Mouse (Mus musculus) limb, embryonic 11.5 days (tissue): ENCODE data around the gene Opn3. TPM values are rescaled to one million over a fixed set of nuclear protein-coding genes. Genes with fewer than 3 reads are reported as not detected.

Experiments
- ATAC-seq: fragments of 200-750 bp; cut with Nextera tagmentation; 2 replicates; pipeline ENCODE4 v1.8.0; 2017; ENCODE audit warnings: low read depth; ENCODE audit not compliant: insufficient number of reproducible peaks, low FRiP score, low TSS enrichment
- DNase-seq: peaks from one replicate; pipeline ENCODE4 v3.0.0-alpha.2; 2015; ENCODE audit warnings: low spot score
- H3K27ac ChIP-seq: fragments of 300-500 bp; sonication (generic); replicated peaks from 2 replicates; pipeline ENCODE4 v1.5.1; 2014; ENCODE audit warnings: low read depth, mild to moderate bottlenecking, low read length
- H3K27me3 ChIP-seq: fragments of 300-500 bp; sonication (generic); 2 replicates; pipeline ENCODE4 v1.6.1; 2014; ENCODE audit warnings: mild to moderate bottlenecking, low read length, mixed read lengths; ENCODE audit not compliant: control insufficient read depth, insufficient read depth
- H3K36me3 ChIP-seq: fragments of 300-500 bp; sonication (generic); 2 replicates; pipeline ENCODE4 v1.6.1; 2014; ENCODE audit warnings: mild to moderate bottlenecking, low read length, moderate library complexity, mixed read lengths; ENCODE audit not compliant: control insufficient read depth, insufficient read depth
- H3K4me1 ChIP-seq: fragments of 300-500 bp; sonication (generic); 2 replicates; pipeline ENCODE4 v1.6.1; 2014; ENCODE audit warnings: low read length, mixed read lengths; ENCODE audit not compliant: control insufficient read depth, insufficient read depth
- H3K4me2 ChIP-seq: fragments of 300-500 bp; sonication (generic); 2 replicates; pipeline ENCODE4 v1.6.1; 2014; ENCODE audit warnings: low read depth, mild to moderate bottlenecking, moderate library complexity; ENCODE audit not compliant: severe bottlenecking
- H3K4me3 ChIP-seq: fragments of 300-500 bp; sonication (generic); 2 replicates; pipeline ENCODE4 v1.5.1; 2014; ENCODE audit warnings: low read depth, low read length
- H3K9ac ChIP-seq: fragments of 300-500 bp; sonication (generic); 2 replicates; pipeline ENCODE4 v1.6.1; 2014; ENCODE audit warnings: mild to moderate bottlenecking, low read length
- H3K9me3 ChIP-seq: fragments of 300-500 bp; sonication (generic); 2 replicates; pipeline ENCODE4 v1.6.1; 2016; ENCODE audit warnings: low read length; ENCODE audit not compliant: control insufficient read depth
- WGBS: fragments of 180-500 bp; shearing (Covaris S2); extraction: QIAGEN DNeasy Blood & Tissue Kit; methylation state at CpG from one replicate; pipeline ENCODE4 v1.1.7; 2014; 5-methylcytosine and 5-hydroxymethylcytosine counted together
- polyA plus RNA-seq: library from polyadenylated mRNA; unstranded; fragments of >200 nt; fragmentation: Nextera tagmentation; extraction: Ambion mirVana; gene quantifications from 2 replicates; pipeline ENCODE4 v1.2.1, GENCODE M21; 2014

Gene Opn3
- polyA plus RNA-seq, 1 experiment from 2014 or later: 10.5 TPM

GRCm38 (mm10) chr1:175673563-175674325 lies 18.8 kb downstream of the Opn3 start:
- DNase-seq (no peak), ATAC-seq (no peak)
- Histone ChIP-seq H3K4me1 (no peaks in the 10 kb centered on the region), H3K9ac (no peak overlapping the region), H3K9me3 (no peaks in the 10 kb centered on the region), H3K36me3 (no peaks in the 10 kb centered on the region), H3K4me3 (no peak overlapping the region), H3K27ac (no peak overlapping the region), H3K4me2 (no peak overlapping the region), H3K27me3 (no peaks in the 10 kb centered on the region)
- WGBS: 87% methylated on average over 7 of the region's 7 CpGs

- H3K9ac ChIP-seq: no peak overlapping the region
- DNase-seq (no peak), ATAC-seq (no peak)
- WGBS: 55% methylated on average over 1 of the region's 1 CpGs
- H3K27me3 ChIP-seq: no peaks in the 10 kb centered on the region
- no peak overlapping the region for H3K27ac ChIP-seq
- no peaks in the 10 kb centered on the region for H3K36me3 ChIP-seq
- H3K4me1 ChIP-seq: no peaks in the 10 kb centered on the region
- H3K4me2 ChIP-seq: no peak overlapping the region
- H3K4me3 ChIP-seq: no peak overlapping the region
- no peaks in the 10 kb centered on the region for H3K9me3 ChIP-seq
These were observed 20.9 kb downstream of the Opn3 start for GRCm38 (mm10) chr1:175671626-175672025.

- ATAC-seq (no peak), DNase-seq (no peak)
- Histone ChIP-seq H3K9me3 (no peaks in the 10 kb centered on the region), H3K27ac (no peak overlapping the region), H3K36me3 (no peaks in the 10 kb centered on the region), H3K4me3 (no peak overlapping the region), H3K27me3 (no peaks in the 10 kb centered on the region), H3K4me1 (no peaks in the 10 kb centered on the region), H3K9ac (no peak overlapping the region), H3K4me2 (no peak overlapping the region)
- WGBS: 86% methylated on average over 7 of the region's 7 CpGs
These were observed 22.5 kb downstream of the Opn3 start for GRCm38 (mm10) chr1:175670042-175670441.

- H3K4me2 ChIP-seq: no peak overlapping the region
- no peak overlapping the region for H3K4me3 ChIP-seq
- DNase-seq (no peak), ATAC-seq (no peak)
- no peaks in the 10 kb centered on the region for H3K27me3 ChIP-seq
- H3K4me1 ChIP-seq: no peaks in the 10 kb centered on the region
- 90% methylated on average over 3 of the region's 3 CpGs for WGBS
- no peaks in the 10 kb centered on the region for H3K9me3 ChIP-seq
- H3K27ac ChIP-seq: no peak overlapping the region
- no peaks in the 10 kb centered on the region for H3K36me3 ChIP-seq
- H3K9ac ChIP-seq: no peak overlapping the region
These were observed 23.1 kb downstream of the Opn3 start for GRCm38 (mm10) chr1:175669456-175669855.

- Histone ChIP-seq H3K27me3 (no peaks in the 10 kb centered on the region), H3K4me1 (no peaks in the 10 kb centered on the region), H3K27ac (no peak overlapping the region), H3K36me3 (no peaks in the 10 kb centered on the region), H3K9me3 (no peaks in the 10 kb centered on the region), H3K4me2 (no peak overlapping the region), H3K9ac (no peak overlapping the region), H3K4me3 (no peak overlapping the region)
- ATAC-seq (0 out of 2 replicates have a peak, but pooled peaks have one; percentile 29), DNase-seq (no peak)
- 79% methylated on average over 5 of the region's 5 CpGs for WGBS
These were observed 23.7 kb downstream of the Opn3 start for GRCm38 (mm10) chr1:175668666-175669405.

GRCm38 (mm10) chr1:175659900-175660299 lies 32.7 kb downstream of the Opn3 start:
- Histone ChIP-seq H3K4me1 (no peaks in the 10 kb centered on the region), H3K9ac (no peak overlapping the region), H3K27ac (no peak overlapping the region), H3K4me2 (no peak overlapping the region), H3K27me3 (no peaks in the 10 kb centered on the region), H3K36me3 (no peaks in the 10 kb centered on the region), H3K9me3 (no peaks in the 10 kb centered on the region), H3K4me3 (no peak overlapping the region)
- no peak for ATAC-seq
- DNase-seq: no peak
- WGBS: 93% methylated on average over 4 of the region's 4 CpGs

GRCm38 (mm10) chr1:175648615-175649014 lies 44.0 kb downstream of the Opn3 start:
- no peaks in the 10 kb centered on the region for H3K4me1 ChIP-seq
- H3K4me3 ChIP-seq: no peak overlapping the region
- no peaks in the 10 kb centered on the region for H3K36me3 ChIP-seq
- WGBS: 95% methylated on average over 4 of the region's 4 CpGs
- no peaks in the 10 kb centered on the region for H3K27me3 ChIP-seq
- ATAC-seq: no peak
- no peak overlapping the region for H3K9ac ChIP-seq
- no peaks in the 10 kb centered on the region for H3K9me3 ChIP-seq
- H3K27ac ChIP-seq: no peak overlapping the region
- H3K4me2 ChIP-seq: no peak overlapping the region
- no peak for DNase-seq

- WGBS: 53% methylated on average over 9 of the region's 9 CpGs
These were observed 45.6 kb downstream of the Opn3 start for GRCm38 (mm10) chr1:175646952-175647351.

More at GRCm38 (mm10) chr1:175646952-175647351, 45.6 kb downstream of the Opn3 start:
- DNase-seq (no peak), ATAC-seq (no peak)
- H3K27me3 ChIP-seq: no peaks in the 10 kb centered on the region
- no peak overlapping the region for H3K27ac ChIP-seq
- no peak overlapping the region for H3K4me3 ChIP-seq
- H3K9ac ChIP-seq: no peak overlapping the region
- no peaks in the 10 kb centered on the region for H3K36me3 ChIP-seq
- H3K9me3 ChIP-seq: no peaks in the 10 kb centered on the region
- H3K4me1 ChIP-seq: no peaks in the 10 kb centered on the region
- no peak overlapping the region for H3K4me2 ChIP-seq
